Mouse (Mus musculus) erythroblast, embryonic 14.5 days (primary cell): ENCODE measurements around the gene Tfip11.

Experiments used
- GATA1 ChIP-seq: IDR thresholded peaks from 2 replicates; pipeline ENCODE4 v1.6.1; 2012; ENCODE audit warnings: low read length, inconsistent platforms, mixed read lengths
- TAL1 ChIP-seq: IDR thresholded peaks from 3 replicates; pipeline ENCODE4 v1.6.1; 2012; ENCODE audit warnings: low read length, inconsistent platforms, mixed read lengths

DNA sequence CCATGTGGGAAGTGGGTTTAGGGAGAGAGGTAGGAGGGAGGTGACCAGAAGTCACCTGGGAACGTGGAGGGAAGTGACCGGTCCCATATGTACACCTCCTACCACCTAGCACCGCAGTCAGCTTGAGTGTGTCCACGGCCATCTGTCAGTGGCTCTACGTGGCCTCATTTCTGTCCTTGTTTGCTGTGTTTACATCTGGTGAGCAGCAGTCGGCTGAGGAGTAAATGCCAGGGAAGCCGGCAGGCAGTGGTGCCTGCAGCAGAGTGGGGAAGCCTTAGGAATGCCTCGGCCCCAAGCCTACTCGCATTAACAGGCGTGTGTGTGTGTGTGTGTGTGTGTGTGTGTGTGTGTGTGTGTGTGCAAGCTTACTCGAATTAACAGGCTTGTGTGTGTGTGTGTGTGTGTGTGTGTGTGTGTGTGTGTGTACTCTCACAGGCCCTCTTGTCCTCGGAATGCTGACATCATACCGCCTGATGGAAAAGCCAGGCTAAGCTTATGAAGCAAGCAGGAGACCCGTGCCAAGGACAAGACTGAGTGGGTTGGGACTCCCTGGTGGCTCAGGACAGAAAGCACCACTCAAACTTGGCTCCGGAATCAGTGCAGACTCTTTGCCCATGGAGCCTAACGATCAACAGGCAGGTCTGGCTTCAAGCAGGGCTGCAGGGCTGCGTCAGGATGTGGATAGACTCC is 56.6 kb downstream of the Tfip11 start:
- no peak for TF ChIP-seq TAL1
- no peak for TF ChIP-seq GATA1
